Mouse (Mus musculus) neural tube, postnatal 0 days (tissue): ENCODE data around the gene Chgb. TPM values are rescaled to one million over a fixed set of nuclear protein-coding genes. Genes with fewer than 3 reads are reported as not detected.

Source experiments
- polyA plus RNA-seq: library from polyadenylated mRNA; unstranded; fragments of >200 nt; fragmentation: Nextera tagmentation; extraction: Ambion mirVana; gene quantifications from 2 replicates; pipeline ENCODE4 v1.2.1, GENCODE M21; 2015

Gene Chgb
- 128 and 135 TPM in 2 replicates for polyA plus RNA-seq

DNA sequence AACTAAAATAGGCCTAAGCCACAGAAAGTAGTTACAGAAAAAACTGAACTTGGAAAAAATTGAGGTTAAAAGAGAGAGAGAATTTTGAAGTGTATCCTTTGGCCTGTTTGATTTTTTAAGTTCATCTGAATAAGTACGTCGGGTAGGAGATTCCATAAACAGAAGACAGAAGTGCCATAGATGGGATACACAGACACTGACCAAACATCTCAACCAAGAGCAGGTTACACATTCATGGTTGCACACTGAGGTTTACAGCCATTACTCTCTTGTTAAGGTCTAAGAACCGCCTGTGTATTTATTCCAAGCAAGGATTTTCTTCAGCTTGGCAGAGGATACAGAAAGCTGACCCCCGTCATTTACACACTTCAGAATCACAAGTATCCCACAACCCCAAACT lies at the start of gene Chgb:
Chgb (plus strand) TSS at position 301 of the 400 bp plus-strand sequence.

DNA sequence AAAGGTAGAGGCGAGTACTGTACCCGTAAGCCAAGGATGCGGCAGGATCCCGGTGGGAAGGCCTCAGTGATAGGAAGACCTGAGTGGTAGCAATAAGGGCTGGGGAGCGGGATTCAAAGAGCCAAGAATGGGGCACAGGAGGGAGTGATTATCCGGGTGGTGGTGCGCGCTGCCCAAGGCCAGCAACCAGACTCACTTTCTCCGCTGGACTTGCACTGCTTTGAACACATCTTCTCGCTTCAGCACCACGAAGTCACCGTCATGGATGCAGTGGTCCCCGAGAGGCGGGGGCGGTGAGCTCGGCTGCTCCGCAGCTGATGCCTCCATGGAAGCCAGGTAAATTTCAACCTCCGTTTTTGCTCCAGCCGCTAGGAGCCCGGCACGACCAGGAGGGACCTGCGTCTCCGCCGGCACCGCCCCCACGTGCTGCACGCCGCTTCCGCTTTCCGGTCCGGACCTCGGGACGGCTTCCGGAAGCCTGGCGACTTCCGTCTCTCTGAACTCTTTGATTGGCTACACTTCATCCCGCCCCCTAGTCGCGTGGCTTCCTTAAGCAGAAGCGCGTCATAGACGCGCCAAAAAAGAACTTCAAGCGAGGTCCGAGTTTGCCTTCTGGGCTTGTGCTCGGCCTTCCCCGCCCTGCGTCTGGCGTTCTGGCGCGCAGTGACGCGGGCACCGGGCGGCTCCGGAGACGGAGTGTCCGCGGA lies 34.7 kb downstream of the Chgb start, which contains the start of the genes Trmt6 and Mcm8:
Trmt6 (minus strand) TSS at position 448 of the 707 bp plus-strand sequence.
Mcm8 (plus strand) TSS at position 534 of the 707 bp plus-strand sequence.

Other genes starting within 250 kb of the Chgb start
- gene Gpcpd1, start 193.5 kb upstream of the Chgb start, polyA plus RNA-seq: 85.8 and 94.3 TPM in 2 replicates
- 17.8 and 19.4 TPM in 2 replicates for gene Shld1, start 94.3 kb upstream of the Chgb start, polyA plus RNA-seq
- gene Trmt6, start 34.8 kb downstream of the Chgb start, polyA plus RNA-seq: 21.1 and 26.3 TPM in 2 replicates
- gene Mcm8, start 34.9 kb downstream of the Chgb start, polyA plus RNA-seq: 4.0 and 4.2 TPM in 2 replicates
- gene Crls1, start 65.4 kb downstream of the Chgb start, polyA plus RNA-seq: 22.9 and 31.2 TPM in 2 replicates
- 1.5 and 1.9 TPM in 2 replicates for gene Lrrn4, start 99.6 kb downstream of the Chgb start, polyA plus RNA-seq
- 0.06 and 0.21 TPM in 2 replicates for gene Fermt1, start 164.6 kb downstream of the Chgb start, polyA plus RNA-seq